9 mouse cellular contexts compared by ENCODE assay signal in the genomic region with DNA sequence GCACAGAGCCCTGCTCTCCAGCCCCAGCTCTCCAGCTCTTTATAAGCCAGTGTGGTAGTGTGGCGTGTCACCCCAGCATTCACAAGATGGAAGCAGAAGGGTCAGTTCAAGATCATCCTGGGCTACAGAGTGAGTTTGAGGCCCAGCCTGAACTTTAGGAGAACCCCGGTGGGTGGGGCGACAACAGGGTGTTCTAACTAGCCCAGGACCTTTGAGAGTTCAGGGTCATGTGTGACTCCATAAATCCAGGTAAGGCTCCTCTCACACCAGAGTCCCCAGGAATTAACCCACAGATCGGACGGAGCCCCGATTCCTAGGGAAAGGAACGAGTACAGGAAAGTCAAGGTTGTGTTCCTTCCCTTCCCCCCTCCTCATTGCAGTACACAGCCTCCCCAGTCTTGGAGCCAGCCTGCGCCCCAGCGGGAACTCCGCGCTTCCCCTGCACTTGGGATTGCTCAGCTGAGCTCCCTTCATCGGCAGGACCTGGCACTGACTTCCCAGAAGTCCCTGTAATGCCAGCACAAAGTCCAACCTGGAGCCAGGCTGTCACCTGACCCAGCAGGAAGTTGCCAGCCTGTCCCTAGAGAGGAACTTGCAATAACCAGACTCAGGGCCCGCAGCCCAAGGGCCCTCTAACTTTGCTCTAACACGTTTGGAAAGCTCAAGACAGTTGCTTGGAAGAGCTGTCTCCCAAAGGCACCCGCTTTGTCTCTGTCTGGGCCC. TPM values are rescaled to one million over a fixed set of nuclear protein-coding genes. Genes with fewer than 3 reads are reported as not detected.
DNase-seq lines count a peak whose midpoint lies in the region; ATAC-seq and TF ChIP-seq lines count a peak whose summit lies in the region.
"Had no signal": no experiment of that assay in that cellular context is flagged by ENCODE, and none has a peak within 500 bp of the region (broad histone marks: within the 10 kb centered on the region; RNA-seq: fewer than 3 reads in every experiment).

No protein-coding gene starts in this region.

- WGBS in embryonic facial prominence, embryonic 10.5 days, result 11% methylated on average over 15 of the region's 15 CpGs
- WGBS in intestine, embryonic 14.5 days, result 30% methylated on average over 15 of the region's 15 CpGs
- WGBS in liver, embryonic 16.5 days (ENCODE audit: insufficient replicate concordance), result 38% methylated on average over 15 of the region's 15 CpGs
- WGBS in small intestine, adult 2 months, result 23% methylated on average over 15 of the region's 15 CpGs

- peak overlapping the region; percentile 41 for H3K4me3 ChIP-seq in embryonic facial prominence, embryonic 10.5 days
- no peak overlapping the region for H3K4me3 ChIP-seq in intestine, embryonic 14.5 days (ENCODE audit: low read depth, low read length)
- no peak overlapping the region for H3K4me3 ChIP-seq in liver, embryonic 16.5 days (ENCODE audit: low read depth, low read length)
- peak overlapping the region; percentile 46 for H3K4me3 ChIP-seq in small intestine, adult 2 months (ENCODE audit: low read depth, low read length)
- H3K4me3 ChIP-seq: erythroblast, embryonic 14.5 days had no signal

- peaks cover 81% of the 10 kb centered on the region for H3K27me3 ChIP-seq in embryonic facial prominence, embryonic 10.5 days (replicated peaks; ENCODE audit: low read depth, poor library complexity, severe bottlenecking)
- peaks cover 31% of the 10 kb centered on the region for H3K27me3 ChIP-seq in intestine, embryonic 14.5 days (replicated peaks; ENCODE audit: control insufficient read depth, insufficient read depth, low read length)
- peaks cover 44% of the 10 kb centered on the region for H3K27me3 ChIP-seq in liver, embryonic 16.5 days (ENCODE audit: control insufficient read depth, insufficient read depth, low read depth, low read length)
- no peaks in the 10 kb centered on the region for H3K27me3 ChIP-seq in small intestine, adult 2 months (ENCODE audit: control insufficient read depth, insufficient read depth, low read length)

- peaks cover 37% of the 10 kb centered on the region for H3K4me1 ChIP-seq in embryonic facial prominence, embryonic 10.5 days
- peaks cover 12% of the 10 kb centered on the region; the same call in 1 of the 2 replicates for H3K4me1 ChIP-seq in intestine, embryonic 14.5 days (replicated peaks; ENCODE audit: control insufficient read depth, insufficient read depth, low read length)
- peaks cover 21% of the 10 kb centered on the region for H3K4me1 ChIP-seq in liver, embryonic 16.5 days (ENCODE audit: control insufficient read depth, low read depth, low read length)
- peaks cover 18% of the 10 kb centered on the region; the same call in 1 of the 2 replicates for H3K4me1 ChIP-seq in small intestine, adult 2 months (ENCODE audit: control insufficient read depth, insufficient read depth, insufficient read length, low read length)

- peak overlapping the region; percentile 30 for H3K4me2 ChIP-seq in intestine, embryonic 14.5 days (ENCODE audit: low read length)
- peak overlapping the region; percentile 44 for H3K4me2 ChIP-seq in liver, embryonic 16.5 days (ENCODE audit: low read depth, low read length)

- peak; percentile 55; the same call in 1 of the 2 replicates for ATAC-seq in cerebellum, adult (ENCODE audit: insufficient number of reproducible peaks, low FRiP score, low TSS enrichment)
- ATAC-seq in intestine, embryonic 14.5 days (replicated peaks; ENCODE audit: low FRiP score, low TSS enrichment, low read depth), result peak; percentile 82
- peak; percentile 60 for ATAC-seq in liver, embryonic 16.5 days (ENCODE audit: low read depth)

- H3K9me3 ChIP-seq in embryonic facial prominence, embryonic 10.5 days, result no peaks in the 10 kb centered on the region
- no peaks in the 10 kb centered on the region for H3K9me3 ChIP-seq in intestine, embryonic 14.5 days (ENCODE audit: control insufficient read depth, low read length)
- no peaks in the 10 kb centered on the region for H3K9me3 ChIP-seq in liver, embryonic 16.5 days (replicated peaks; ENCODE audit: control insufficient read depth, low read length)

- H3K9ac ChIP-seq in intestine, embryonic 14.5 days (ENCODE audit: low read length), result no peak overlapping the region
- no peak overlapping the region for H3K9ac ChIP-seq in liver, embryonic 16.5 days (ENCODE audit: low read depth, low read length)

- TF ChIP-seq CTCF in small intestine, adult 2 months (IDR thresholded peaks at IDR 0.05; ENCODE audit: extremely low read depth, insufficient read length, insufficient replicate concordance, low read depth, low read length), result no peak

- H3K27ac ChIP-seq in embryonic facial prominence, embryonic 10.5 days (replicated peaks), result peak overlapping the region; percentile 45; the same call in 1 of the 2 replicates
- peak overlapping the region; percentile 81 for H3K27ac ChIP-seq in intestine, embryonic 14.5 days (ENCODE audit: low read depth)
- peak overlapping the region; percentile 63 for H3K27ac ChIP-seq in liver, embryonic 16.5 days (ENCODE audit: low read length)
- H3K27ac ChIP-seq in small intestine, adult 2 months (ENCODE audit: insufficient read depth, low read depth, low read length), result peak overlapping the region; percentile 100

- no peaks in the 10 kb centered on the region for H3K36me3 ChIP-seq in embryonic facial prominence, embryonic 10.5 days (replicated peaks)
- no peaks in the 10 kb centered on the region for H3K36me3 ChIP-seq in intestine, embryonic 14.5 days (ENCODE audit: control insufficient read depth, insufficient read depth, low read length)
- H3K36me3 ChIP-seq in liver, embryonic 16.5 days (ENCODE audit: control insufficient read depth, insufficient read depth), result no peaks in the 10 kb centered on the region
- H3K36me3 ChIP-seq in small intestine, adult 2 months (ENCODE audit: control insufficient read depth, insufficient read depth, low read length), result no peaks in the 10 kb centered on the region

- TF ChIP-seq POLR2A in small intestine, adult 2 months (IDR thresholded peaks at IDR 0.05; ENCODE audit: low read depth, low read length), result peak; percentile 89

- DNase-seq in cerebellum, postnatal 4 days (ENCODE audit: low spot score in 2 of 2), result no peak
- DNase-seq in embryonic facial prominence, embryonic 10.5 days (ENCODE audit: low spot score), result peak; percentile 53
- DNase-seq in intestine, embryonic 14.5 days (ENCODE audit: low spot score), result peak; percentile 77
- DNase-seq in frontal cortex, postnatal 36 days (ENCODE audit: low spot score in 2 of 2), result no peak
- no peak for DNase-seq in layer of hippocampus, postnatal 25 days (ENCODE audit: extremely low spot score in 1 of 2, low spot score in 1 of 2)

RNA-seq across cellular contexts. Expression of gene C77080, which starts 10.3 kb away (rescaled TPM):
- polyA plus RNA-seq in embryonic facial prominence, embryonic 10.5 days (2016; fragmentation: Nextera tagmentation; extraction: Ambion mirVana), result 3.3 and 3.5 TPM in 2 replicates
- polyA plus RNA-seq in intestine, embryonic 14.5 days (2014; fragmentation: Nextera tagmentation; extraction: Ambion mirVana), result 7.2 and 7.4 TPM in 2 replicates
- 0.85 and 0.97 TPM in 2 replicates for polyA plus RNA-seq in liver, embryonic 16.5 days (2015; fragmentation: Nextera tagmentation; extraction: Ambion mirVana)
- 102 and 267 TPM in 2 replicates for polyA plus RNA-seq in small intestine, adult 2 months (2012; rRNA removed)
- 1 to 10 TPM; 7.5 to 7.7 TPM for total RNA-seq in layer of hippocampus, postnatal 25 days (2021)

RNA-seq across cellular contexts. Expression of gene Sync, which starts 36.5 kb away (rescaled TPM):
- polyA plus RNA-seq in embryonic facial prominence, embryonic 10.5 days (2016; fragmentation: Nextera tagmentation; extraction: Ambion mirVana), result 0.48 and 0.71 TPM in 2 replicates
- polyA plus RNA-seq in intestine, embryonic 14.5 days (2014; fragmentation: Nextera tagmentation; extraction: Ambion mirVana), result 1.3 and 2.1 TPM in 2 replicates
- polyA plus RNA-seq in liver, embryonic 16.5 days (2015; fragmentation: Nextera tagmentation; extraction: Ambion mirVana), result 0.13 and 0.33 TPM in 2 replicates
- 0.34 and 0.37 TPM in 2 replicates for polyA plus RNA-seq in small intestine, adult 2 months (2012; rRNA removed)
- total RNA-seq in layer of hippocampus, postnatal 25 days (2021), result 1 to 10 TPM in 1 of 2 experiments, under 1 TPM in 1; 0.79 to 1.3 TPM
- polyA plus RNA-seq: erythroblast, embryonic 14.5 days had no signal

Comparison
In these comparisons a context has a peak if more than half of its experiments do, and no peak if none do; other contexts are left out.
1. DNase-seq: peak in embryonic facial prominence, embryonic 10.5 days (single experiment) and intestine, embryonic 14.5 days (single experiment); none in cerebellum, postnatal 4 days (0 of 2), frontal cortex, postnatal 36 days (0 of 2) and layer of hippocampus, postnatal 25 days (0 of 2).
2. H3K27ac ChIP-seq: peak in every context shown above with its lines; median percentile 100 in small intestine, adult 2 months; 81 in intestine, embryonic 14.5 days; 63 in liver, embryonic 16.5 days; 45 in embryonic facial prominence, embryonic 10.5 days.
3. H3K4me3 ChIP-seq: peak in embryonic facial prominence, embryonic 10.5 days (single experiment) and small intestine, adult 2 months (single experiment); none in intestine, embryonic 14.5 days (single experiment) and liver, embryonic 16.5 days (single experiment).
4. RNA of gene C77080, which starts 10.3 kb away (polyA plus RNA-seq): 102 to 267 TPM in small intestine, adult 2 months; 7.2 to 7.4 TPM in intestine, embryonic 14.5 days, 3.3 to 3.5 TPM in embryonic facial prominence, embryonic 10.5 days and 0.85 to 0.97 TPM in liver, embryonic 16.5 days; every median in the first group is over 10 times any median in the second.
5. Peak in every context shown above with its lines, with median percentiles within 50 percentile points of each other: ATAC-seq.